Mouse (Mus musculus) brain, embryonic 14.5 days (tissue): Measurements from ENCODE around the gene Gnl1.
"Not testable (repeated sequence)": the region's sequence is repeated elsewhere in the genome, so short reads cannot be mapped to it uniquely, and the experiment has no call there.

Source experiments
- CTCF ChIP-seq: fragments of 200-500 bp; IDR thresholded peaks from 2 replicates; pipeline ENCODE4 v1.5.1; 2012; ENCODE audit warnings: inconsistent platforms, mild to moderate bottlenecking, moderate library complexity, borderline replicate concordance; ENCODE audit not compliant: insufficient read depth, insufficient read length; ENCODE audit errors: extremely low read depth
- POLR2A ChIP-seq: fragments of 200-500 bp; IDR thresholded peaks from 2 replicates; pipeline ENCODE4 v1.6.1; 2012; ENCODE audit warnings: mild to moderate bottlenecking, inconsistent platforms, borderline replicate concordance; ENCODE audit not compliant: poor library complexity, insufficient read depth, insufficient read length, severe bottlenecking; ENCODE audit errors: extremely low read depth

- not testable (repeated sequence) for TF ChIP-seq POLR2A
- TF ChIP-seq CTCF: peak; percentile 12; the same call in 1 of the 2 replicates
These were observed 52.1 kb downstream of the Gnl1 start for GRCm38 (mm10) chr17:36031583-36032331.
